Mouse (Mus musculus) cortical plate, adult 2 months (tissue): ENCODE measurements around the gene Gm7145. TPM values are rescaled to one million over a fixed set of nuclear protein-coding genes. Genes with fewer than 3 reads are reported as not detected.
A peak's percentile ranks its signal among the peaks of the same experiment; 100 is the strongest.
"Not testable (repeated sequence)": the region's sequence is repeated elsewhere in the genome, so short reads cannot be mapped to it uniquely, and the experiment has no call there.

Experiments used
- H3K27ac ChIP-seq: fragments of 200-500 bp; 2 replicates; pipeline ENCODE4 v1.5.1; 2012; ENCODE audit warnings: low read length, control low read depth, inconsistent platforms; ENCODE audit not compliant: insufficient read depth
- H3K4me1 ChIP-seq: fragments of 200-500 bp; 2 replicates; pipeline ENCODE4 v1.6.1; 2011; ENCODE audit warnings: low read length; ENCODE audit not compliant: control insufficient read depth, insufficient read depth
- H3K4me3 ChIP-seq: fragments of 200-500 bp; 2 replicates; pipeline ENCODE4 v1.5.1; 2011; ENCODE audit warnings: mild to moderate bottlenecking, low read length, control low read depth; ENCODE audit not compliant: insufficient read depth
- CTCF ChIP-seq: fragments of 200-500 bp; IDR thresholded peaks from 2 replicates; pipeline ENCODE4 v1.5.1; 2011; ENCODE audit warnings: mild to moderate bottlenecking, control low read depth, low read length; ENCODE audit not compliant: insufficient read depth; ENCODE audit errors: extremely low read depth
- POLR2A ChIP-seq: fragments of 200-500 bp; IDR thresholded peaks from 2 replicates; pipeline ENCODE4 v1.6.1; 2011; ENCODE audit warnings: mild to moderate bottlenecking, low read length, control low read depth; ENCODE audit not compliant: insufficient read depth; ENCODE audit errors: extremely low read depth
- polyA plus RNA-seq: library from polyadenylated mRNA; depleted of rRNA; stranded (reverse); fragments of >200 nt; gene quantifications from 2 replicates; pipeline ENCODE4 v1.2.3, GENCODE M21; 2012; rRNA removed

Gm7145 gene
- polyA plus RNA-seq: not detected in 2 replicates

- TF ChIP-seq CTCF (no peak), POLR2A (no peak)
- no peaks in the 10 kb centered on the region for H3K4me1 ChIP-seq
- no peak within 1 kb of the TSS for H3K4me3 ChIP-seq
- H3K27ac ChIP-seq: no peak within 1 kb of the TSS
These were observed at the start of gene Gm7145 for GRCm38 (mm10) chr1:117965639-117966038. Gm7145 (plus strand) TSS chr1:117965939.

DNA sequence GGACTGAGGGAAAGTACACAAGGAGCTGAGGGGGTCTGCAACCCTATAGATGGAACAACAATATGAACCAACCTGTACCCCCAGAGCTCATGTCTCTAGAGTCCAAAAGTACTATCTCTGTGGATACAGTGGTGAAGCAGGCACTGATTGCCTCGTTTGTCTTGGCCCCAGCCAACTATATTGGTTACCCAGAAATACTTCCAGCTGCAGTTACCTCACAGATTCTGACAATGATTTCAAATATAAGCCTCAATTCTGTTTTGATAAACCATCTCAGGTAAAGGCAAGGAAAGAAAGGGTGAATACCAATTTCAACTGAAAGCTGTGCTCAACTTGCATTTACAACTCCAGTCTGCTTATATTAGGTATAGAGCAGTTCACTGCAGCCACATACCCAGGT, 38.0 kb upstream of the Gm7145 start, which contains the start of gene Gm28168:
Gm28168 (plus strand) TSS at position 301 of the 400 bp plus-strand sequence.
- H3K4me3 ChIP-seq, H3K4me1 ChIP-seq, H3K27ac ChIP-seq: not testable (repeated sequence)

DNA sequence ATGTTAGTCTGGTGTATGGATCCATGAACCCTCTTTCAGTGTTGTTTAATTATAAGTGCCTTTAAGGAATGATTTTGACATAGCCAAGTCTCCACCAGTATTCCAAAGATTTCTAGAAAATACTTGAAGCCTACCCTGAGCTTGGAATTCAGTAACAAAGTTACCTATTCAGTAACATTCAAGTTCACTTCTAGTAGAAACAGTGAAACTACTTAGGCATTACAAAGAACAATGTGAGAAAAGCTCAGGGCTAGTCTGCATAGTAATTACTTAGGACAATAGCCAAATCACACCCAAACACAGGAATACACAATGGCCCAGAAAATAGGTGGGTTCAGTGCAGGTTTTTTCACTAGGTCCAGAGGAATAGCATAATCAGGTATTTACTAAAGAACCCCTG, 38.1 kb downstream of the Gm7145 start:
- not testable (repeated sequence) for H3K4me3 ChIP-seq, H3K27ac ChIP-seq, H3K4me1 ChIP-seq

GRCm38 (mm10) chr1:118012736-118013135, 47.0 kb downstream of the Gm7145 start:
- not testable (repeated sequence) for H3K27ac ChIP-seq, H3K4me1 ChIP-seq, H3K4me3 ChIP-seq
- TF ChIP-seq CTCF: 0 out of 2 replicates have a peak, but pooled peaks have one; percentile 10

Other genes with a start within 250 kb of the Gm7145 start
- gene B020011L13Rik, start 184.8 kb upstream of the Gm7145 start, polyA plus RNA-seq: not detected in 2 replicates
- gene Gm28360, start 135.9 kb upstream of the Gm7145 start, polyA plus RNA-seq: not detected in 2 replicates
- gene Gm28168, start 37.9 kb upstream of the Gm7145 start, polyA plus RNA-seq: not detected in 2 replicates
- not detected in 2 replicates for gene Gm29106, start 210.6 kb downstream of the Gm7145 start, polyA plus RNA-seq